ENCODE assay signal across 8 mouse cellular contexts in the genomic region with DNA sequence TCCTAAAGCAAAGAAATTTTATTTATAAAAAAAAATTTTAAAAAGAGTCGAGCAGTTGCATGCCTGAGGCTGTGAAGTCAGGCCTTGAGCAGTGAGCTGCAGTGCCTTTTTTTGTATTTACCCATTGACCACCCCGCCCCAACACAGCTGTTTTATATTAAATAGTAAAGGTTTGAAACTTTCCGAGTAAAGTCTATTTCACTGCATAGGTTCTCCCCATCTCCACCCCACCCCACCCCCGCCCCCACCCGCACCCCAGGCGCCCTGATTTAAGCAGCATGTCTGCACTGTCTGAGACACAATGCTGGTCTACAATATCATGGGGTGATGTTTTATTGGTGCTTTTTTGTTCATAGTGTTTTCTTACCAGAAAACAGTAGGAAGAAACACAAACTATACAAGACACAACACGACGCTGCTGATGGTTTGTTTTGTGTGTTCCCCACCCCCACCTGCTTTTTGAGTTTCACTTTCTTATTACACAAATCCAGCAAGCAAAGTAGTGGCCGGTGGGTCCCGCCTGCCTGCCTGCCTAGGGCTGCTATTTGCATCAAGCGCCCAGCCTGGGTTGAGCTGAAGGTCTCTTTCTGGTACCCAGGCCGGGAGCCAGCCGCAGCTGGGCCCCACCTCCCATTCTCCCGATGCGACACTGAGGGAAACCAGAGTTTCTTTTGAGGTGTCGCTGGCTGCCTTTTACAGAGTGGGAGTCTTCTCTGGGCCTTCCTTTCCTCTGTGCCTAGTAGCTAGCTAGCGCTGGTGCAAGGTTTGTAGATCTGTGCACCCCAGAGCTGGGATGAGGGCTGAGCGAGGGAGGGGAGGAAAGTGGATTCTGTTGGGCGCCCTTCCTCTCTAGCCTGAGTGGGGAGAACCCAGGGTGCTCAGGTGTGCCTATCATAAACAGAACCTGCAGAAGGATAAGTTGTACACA.
DNase-seq lines count a peak whose midpoint lies in the region; ATAC-seq and TF ChIP-seq lines count a peak whose summit lies in the region.

No protein-coding gene starts in this region.

- no peak overlapping the region for H3K27ac ChIP-seq in hindbrain, embryonic 10.5 days
- no peak overlapping the region for H3K27ac ChIP-seq in hindbrain, embryonic 14.5 days
- H3K27ac ChIP-seq in intestine, embryonic 14.5 days (ENCODE audit: low read depth), result no peak overlapping the region
- H3K27ac ChIP-seq in forebrain, embryonic 15.5 days (replicated peaks), result no peak overlapping the region

- no peak overlapping the region for H3K4me3 ChIP-seq in hindbrain, embryonic 10.5 days
- no peak overlapping the region for H3K4me3 ChIP-seq in hindbrain, embryonic 14.5 days (replicated peaks; ENCODE audit: low read length)
- peak overlapping the region; percentile 13; the same call in 1 of the 2 replicates for H3K4me3 ChIP-seq in E14TG2a.4 (replicated peaks; ENCODE audit: low read length)
- no peak overlapping the region for H3K4me3 ChIP-seq in intestine, embryonic 14.5 days (ENCODE audit: low read depth, low read length)
- no peak overlapping the region for H3K4me3 ChIP-seq in forebrain, embryonic 15.5 days

- no peak for ATAC-seq in hindbrain, embryonic 14.5 days (ENCODE audit: low FRiP score)
- ATAC-seq in intestine, embryonic 14.5 days (replicated peaks; ENCODE audit: low FRiP score, low TSS enrichment, low read depth), result no peak
- ATAC-seq in forebrain, embryonic 15.5 days (replicated peaks), result no peak

- TF ChIP-seq CTCF in E14TG2a.4 (conservative IDR thresholded peaks at IDR 0.05; ENCODE audit: low read length), result no peak

- intact Hi-C loops in heart, postnatal 14 days (cut with DNase I), result loop anchor here (5.0 kb wide), 1 partner anchor 73 kb away; no protein-coding TSS in a partner anchor

- H3K9ac ChIP-seq in hindbrain, embryonic 14.5 days, result no peak overlapping the region
- H3K9ac ChIP-seq in intestine, embryonic 14.5 days (ENCODE audit: low read length), result no peak overlapping the region
- no peak overlapping the region for H3K9ac ChIP-seq in forebrain, embryonic 15.5 days (replicated peaks)

- no peak overlapping the region for H3K4me2 ChIP-seq in hindbrain, embryonic 14.5 days (replicated peaks)
- H3K4me2 ChIP-seq in intestine, embryonic 14.5 days (ENCODE audit: low read length), result peak overlapping the region; percentile 5; the same call in 1 of the 2 replicates
- no peak overlapping the region for H3K4me2 ChIP-seq in forebrain, embryonic 15.5 days (replicated peaks)

- peaks cover 5% of the 10 kb centered on the region; the same call in 1 of the 2 replicates for H3K4me1 ChIP-seq in hindbrain, embryonic 10.5 days (replicated peaks)
- no peaks in the 10 kb centered on the region for H3K4me1 ChIP-seq in hindbrain, embryonic 14.5 days (replicated peaks; ENCODE audit: control insufficient read depth, insufficient read depth, low read length)
- H3K4me1 ChIP-seq in E14TG2a.4 (replicated peaks; ENCODE audit: low read depth, low read length), result no peaks in the 10 kb centered on the region; the same call in 1 of the 2 replicates
- no peaks in the 10 kb centered on the region for H3K4me1 ChIP-seq in intestine, embryonic 14.5 days (replicated peaks; ENCODE audit: control insufficient read depth, insufficient read depth, low read length)
- H3K4me1 ChIP-seq in forebrain, embryonic 15.5 days, result no peaks in the 10 kb centered on the region

- 35% methylated on average over 19 of the region's 19 CpGs for WGBS in hindbrain, embryonic 10.5 days
- WGBS in hindbrain, embryonic 14.5 days, result 31% methylated on average over 19 of the region's 19 CpGs
- 43% methylated on average over 19 of the region's 19 CpGs for WGBS in intestine, embryonic 14.5 days
- 33% methylated on average over 19 of the region's 19 CpGs for WGBS in forebrain, embryonic 15.5 days

- no peaks in the 10 kb centered on the region for H3K27me3 ChIP-seq in hindbrain, embryonic 10.5 days (ENCODE audit: insufficient read depth, poor library complexity, severe bottlenecking)
- no peaks in the 10 kb centered on the region for H3K27me3 ChIP-seq in hindbrain, embryonic 14.5 days (ENCODE audit: control insufficient read depth, insufficient read depth, low read length)
- H3K27me3 ChIP-seq in E14TG2a.4 (ENCODE audit: insufficient read depth, low read length), result peaks cover 4% of the 10 kb centered on the region; the same call in 1 of the 2 replicates
- H3K27me3 ChIP-seq in intestine, embryonic 14.5 days (replicated peaks; ENCODE audit: control insufficient read depth, insufficient read depth, low read length), result no peaks in the 10 kb centered on the region
- no peaks in the 10 kb centered on the region for H3K27me3 ChIP-seq in forebrain, embryonic 15.5 days

- no peaks in the 10 kb centered on the region for H3K9me3 ChIP-seq in hindbrain, embryonic 10.5 days
- H3K9me3 ChIP-seq in hindbrain, embryonic 14.5 days (ENCODE audit: control insufficient read depth, low read length), result no peaks in the 10 kb centered on the region
- no peaks in the 10 kb centered on the region for H3K9me3 ChIP-seq in E14TG2a.4 (ENCODE audit: low read length)
- H3K9me3 ChIP-seq in intestine, embryonic 14.5 days (ENCODE audit: control insufficient read depth, low read length), result no peaks in the 10 kb centered on the region
- H3K9me3 ChIP-seq in forebrain, embryonic 15.5 days, result no peaks in the 10 kb centered on the region

- H3K36me3 ChIP-seq in hindbrain, embryonic 10.5 days, result no peaks in the 10 kb centered on the region
- no peaks in the 10 kb centered on the region for H3K36me3 ChIP-seq in hindbrain, embryonic 14.5 days (replicated peaks; ENCODE audit: control insufficient read depth, insufficient read depth)
- H3K36me3 ChIP-seq in E14TG2a.4 (ENCODE audit: insufficient read depth, low read length), result no peaks in the 10 kb centered on the region
- H3K36me3 ChIP-seq in intestine, embryonic 14.5 days (ENCODE audit: control insufficient read depth, insufficient read depth, low read length), result peaks cover 7% of the 10 kb centered on the region; the same call in 1 of the 2 replicates
- H3K36me3 ChIP-seq in forebrain, embryonic 15.5 days, result no peaks in the 10 kb centered on the region

- DNase-seq in hindbrain, embryonic 10.5 days (ENCODE audit: low spot score), result peak; percentile 9
- DNase-seq in hindbrain, embryonic 14.5 days (ENCODE audit: low spot score), result no peak
- no peak for DNase-seq in intestine, embryonic 14.5 days (ENCODE audit: low spot score)
- peak; percentile 70 for DNase-seq in naive thymus-derived CD4-positive, alpha-beta T cell, adult 2 months (ENCODE audit: low read depth)
- no peak for DNase-seq in frontal cortex, postnatal 25 days (ENCODE audit: low spot score in 2 of 2)
- DNase-seq in heart, postnatal 14 days, result no peak

Comparison
In these comparisons a context has a peak if more than half of its experiments do, and no peak if none do; other contexts are left out.
1. DNase-seq: peak in hindbrain, embryonic 10.5 days (single experiment) and naive thymus-derived CD4-positive, alpha-beta T cell, adult 2 months (single experiment); none in hindbrain, embryonic 14.5 days (single experiment), intestine, embryonic 14.5 days (single experiment), frontal cortex, postnatal 25 days (0 of 2) and heart, postnatal 14 days (0 of 2).